Mouse (Mus musculus) layer of hippocampus, postnatal 25 days (tissue): ENCODE data around the gene Gripap1. TPM values are rescaled to one million over a fixed set of nuclear protein-coding genes. Genes with fewer than 3 reads are reported as not detected.
"Not testable (repeated sequence)": the region's sequence is repeated elsewhere in the genome, so short reads cannot be mapped to it uniquely, and the experiment has no call there.

Experiments
- DNase-seq, 2 experiments: peaks; one replicate each; pipeline ENCODE4 v3.0.0; 2022; ENCODE audit warnings: mixed read lengths in 2 of 2, low spot score in 1 of 2; ENCODE audit errors: extremely low spot score in 1 of 2
- total RNA-seq, 2 experiments: library from RNA; stranded (reverse); gene quantifications; 2 replicates each; pipeline ENCODE4 v1.2.3; 2021

Gene Gripap1
- total RNA-seq, 2 experiments from 2014 or later: 87.8 to 116 TPM

GRCm38 (mm10) chrX:7778450-7779244 is 10.9 kb upstream of the Gripap1 start:
- DNase-seq: no peak

GRCm38 (mm10) chrX:7779294-7779693 is 10.3 kb upstream of the Gripap1 start:
- DNase-seq: no peak

- no peak for DNase-seq
These were observed 6.9 kb upstream of the Gripap1 start for GRCm38 (mm10) chrX:7782603-7783092.

- DNase-seq: no peak
These were observed 744 bp downstream of the Gripap1 start for GRCm38 (mm10) chrX:7790309-7790708.

- no peak for DNase-seq
These were observed 3.8 kb downstream of the Gripap1 start for GRCm38 (mm10) chrX:7793361-7793760.

- no peak for DNase-seq
These were observed 5.5 kb downstream of the Gripap1 start for GRCm38 (mm10) chrX:7795016-7795415.

- DNase-seq: no peak
These were observed 7.8 kb downstream of the Gripap1 start for GRCm38 (mm10) chrX:7797327-7797726.

- DNase-seq: not testable (repeated sequence)
These were observed 12.6 kb downstream of the Gripap1 start for GRCm38 (mm10) chrX:7802157-7802556.

GRCm38 (mm10) chrX:7815016-7815415 is 25.5 kb downstream of the Gripap1 start:
- not testable (repeated sequence) for DNase-seq

- peak; percentile 21 to 29 for DNase-seq
These were observed 32.6 kb downstream of the Gripap1 start, which contains the start of gene Kcnd1 for GRCm38 (mm10) chrX:7821865-7822779. Kcnd1 (plus strand) TSS chrX:7822289.

- no peak for DNase-seq
These were observed 47.6 kb downstream of the Gripap1 start for GRCm38 (mm10) chrX:7837146-7837545.

GRCm38 (mm10) chrX:7840842-7841162 is 51.2 kb downstream of the Gripap1 start:
- no peak for DNase-seq

GRCm38 (mm10) chrX:7841163-7842162 is 51.9 kb downstream of the Gripap1 start, which contains the start of gene Otud5:
Otud5 (plus strand) TSS chrX:7841364.
- peak; percentile 73 to 74 for DNase-seq

GRCm38 (mm10) chrX:7842318-7842717 is 52.8 kb downstream of the Gripap1 start:
- DNase-seq: no peak

GRCm38 (mm10) chrX:7847845-7848244 is 58.3 kb downstream of the Gripap1 start:
- DNase-seq: no peak

- DNase-seq: peak in 1 of 2 experiments; percentile 46
These were observed 65.0 kb downstream of the Gripap1 start for GRCm38 (mm10) chrX:7854578-7854977.

- no peak for DNase-seq
These were observed 69.7 kb downstream of the Gripap1 start for GRCm38 (mm10) chrX:7859191-7859753.

GRCm38 (mm10) chrX:7863181-7863580 is 73.6 kb downstream of the Gripap1 start:
- no peak for DNase-seq

- DNase-seq: no peak
These were observed 75.0 kb downstream of the Gripap1 start for GRCm38 (mm10) chrX:7864551-7864950.

GRCm38 (mm10) chrX:7865343-7865742 is 75.8 kb downstream of the Gripap1 start:
- DNase-seq: no peak
